Mouse (Mus musculus) right cerebral cortex, adult 18-20 months (tissue): ENCODE measurements around the gene Krt83.

Source experiments
- DNase-seq: peaks from one replicate; pipeline ENCODE4 v3.0.0; 2022; ENCODE audit warnings: mixed read lengths

The Krt83 gene

GRCm38 (mm10) chr15:101472952-101473528 lies 18.3 kb downstream of the Krt83 start, which contains the start of gene Krt86:
Krt86 (plus strand) TSS chr15:101473478.
- DNase-seq = no peak

DNA sequence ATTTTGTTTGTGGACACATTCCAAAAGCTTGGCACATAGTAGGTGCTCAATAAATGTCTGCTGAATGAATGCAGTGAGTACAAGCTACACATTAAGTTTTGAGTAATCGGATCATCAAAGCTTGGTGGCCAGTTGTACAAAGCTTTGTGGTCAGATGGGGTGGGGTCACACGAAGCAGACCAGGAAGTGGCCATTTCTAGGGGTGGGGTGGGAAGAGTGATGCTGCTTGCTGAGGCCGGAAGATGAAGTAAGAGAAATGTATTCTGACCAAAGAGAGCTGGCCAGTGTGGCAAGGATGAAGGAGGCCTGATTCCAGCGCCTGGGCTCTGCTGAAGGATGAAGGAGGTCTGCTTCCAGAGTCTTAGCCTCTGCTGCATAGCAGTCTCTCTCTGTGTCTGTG lies 22.2 kb downstream of the Krt83 start:
- no peak for DNase-seq

- no peak for DNase-seq
Measured at GRCm38 (mm10) chr15:101463651-101464050, 27.7 kb downstream of the Krt83 start, which contains the start of gene Krt81. Krt81 (minus strand) TSS chr15:101463751.

- no peak for DNase-seq
Measured at GRCm38 (mm10) chr15:101459283-101459682, 32.0 kb downstream of the Krt83 start.

GRCm38 (mm10) chr15:101458361-101458930 lies 32.9 kb downstream of the Krt83 start:
- DNase-seq = no peak

DNA sequence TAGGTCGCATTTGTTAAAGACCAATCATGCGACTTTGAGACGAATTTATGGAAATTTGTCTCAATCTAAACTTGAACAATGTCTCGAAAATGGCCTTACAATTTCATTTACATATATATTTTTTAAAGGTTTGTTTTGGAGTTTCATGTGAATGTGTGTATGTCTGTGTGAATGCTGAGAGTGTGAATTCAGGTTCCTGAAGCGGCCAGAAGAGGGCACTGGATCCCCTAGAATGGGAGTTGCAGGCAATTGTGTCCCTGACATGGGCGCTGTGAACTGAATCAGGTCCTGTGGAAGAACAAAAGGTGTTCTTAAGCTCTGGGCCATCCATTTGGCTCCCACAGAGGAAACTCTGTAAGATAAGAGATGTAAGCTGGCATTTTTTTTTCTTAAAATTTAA lies 35.4 kb downstream of the Krt83 start:
- DNase-seq = no peak

GRCm38 (mm10) chr15:101455292-101455691 lies 36.0 kb downstream of the Krt83 start:
- DNase-seq = no peak

GRCm38 (mm10) chr15:101454774-101455173 lies 36.5 kb downstream of the Krt83 start:
- no peak for DNase-seq

DNA sequence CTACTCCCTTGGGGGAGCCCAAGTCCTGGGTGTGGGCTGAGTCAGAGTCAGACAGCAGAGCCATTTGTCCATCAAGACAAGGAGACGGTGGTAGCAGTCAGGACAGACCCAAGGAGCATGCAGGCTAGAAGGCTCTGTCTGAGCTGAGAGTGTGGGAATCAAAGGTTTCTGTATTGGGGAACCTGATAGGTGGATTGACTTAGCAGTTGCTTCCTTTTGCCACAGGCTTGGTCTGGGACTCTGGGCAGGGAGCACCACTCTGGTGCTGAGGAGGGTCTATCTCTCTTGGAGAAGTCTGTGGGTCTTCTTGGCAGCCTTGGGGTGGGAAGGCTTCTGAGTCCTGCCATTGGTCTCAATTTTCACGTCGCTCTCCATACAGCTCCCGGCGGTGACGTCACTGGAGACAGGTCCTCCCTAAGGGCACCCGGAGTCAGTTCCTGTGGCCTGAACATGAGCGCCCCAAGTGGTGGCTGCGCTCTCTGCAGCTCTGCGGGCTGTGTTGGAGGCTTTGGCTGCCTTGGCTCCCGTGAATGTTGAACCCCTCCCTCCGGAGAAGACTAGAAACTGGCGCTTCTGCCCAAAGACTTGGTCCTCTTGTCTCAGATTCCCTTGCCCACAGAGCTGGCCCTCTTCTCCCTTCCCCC lies 38.1 kb downstream of the Krt83 start:
- peak; percentile 79 for DNase-seq

GRCm38 (mm10) chr15:101447444-101447843 lies 43.9 kb downstream of the Krt83 start, which contains the start of gene Krt88:
Krt88 (plus strand) TSS chr15:101447744.
- no peak for DNase-seq

DNA sequence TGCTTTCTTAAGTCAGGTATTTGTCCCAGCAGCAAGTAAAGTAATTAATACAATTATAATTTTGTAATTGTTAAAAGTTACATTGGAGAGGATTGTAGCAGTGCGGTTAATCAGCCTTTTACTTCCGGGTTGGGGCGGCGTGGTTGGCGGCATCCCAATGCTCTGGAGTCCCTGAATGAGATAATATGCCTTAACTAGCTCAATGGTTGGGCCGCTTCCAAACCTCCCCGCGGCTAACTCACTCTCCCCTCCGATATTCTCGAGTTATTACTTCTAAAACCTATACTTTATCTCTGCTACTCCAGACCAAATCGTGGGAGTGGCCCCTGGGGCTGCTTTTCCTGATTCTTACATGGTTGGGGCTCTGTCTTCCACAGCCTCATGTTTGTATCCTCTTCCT lies 44.7 kb downstream of the Krt83 start:
- DNase-seq = no peak

DNA sequence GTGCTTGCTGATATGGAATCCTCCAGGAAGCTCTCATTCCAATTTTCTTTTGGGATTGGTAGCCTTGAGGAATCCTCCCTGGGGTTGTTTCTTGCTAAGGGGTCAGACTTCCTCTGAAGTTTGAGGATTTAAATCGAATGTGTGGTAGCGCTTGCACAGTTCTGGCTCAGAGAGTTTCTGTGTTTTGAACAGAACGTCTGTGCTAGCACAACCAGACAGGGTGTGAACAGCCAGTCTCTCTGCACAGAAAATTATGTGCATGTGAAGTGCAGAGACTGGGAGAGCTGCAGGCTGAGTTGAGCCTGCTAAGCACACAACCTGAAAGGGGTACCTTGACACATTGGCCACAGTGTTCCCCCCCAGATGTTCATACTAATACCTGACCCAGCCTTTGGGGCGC lies 50.5 kb downstream of the Krt83 start:
- DNase-seq = peak; percentile 30

GRCm38 (mm10) chr15:101438555-101438954 lies 52.8 kb downstream of the Krt83 start, which contains the start of gene Krt87:
Krt87 (minus strand) TSS chr15:101438804.
- no peak for DNase-seq

GRCm38 (mm10) chr15:101436611-101437010 lies 54.7 kb downstream of the Krt83 start:
- DNase-seq = no peak
